Mouse (Mus musculus) spleen, postnatal 4 days (tissue): ENCODE data around the gene Mospd1.

Experiments
- DNase-seq, 2 experiments: peaks; one replicate each; pipeline ENCODE4 v3.0.0; 2022; ENCODE audit warnings: low spot score in 2 of 2

Gene Mospd1

DNA sequence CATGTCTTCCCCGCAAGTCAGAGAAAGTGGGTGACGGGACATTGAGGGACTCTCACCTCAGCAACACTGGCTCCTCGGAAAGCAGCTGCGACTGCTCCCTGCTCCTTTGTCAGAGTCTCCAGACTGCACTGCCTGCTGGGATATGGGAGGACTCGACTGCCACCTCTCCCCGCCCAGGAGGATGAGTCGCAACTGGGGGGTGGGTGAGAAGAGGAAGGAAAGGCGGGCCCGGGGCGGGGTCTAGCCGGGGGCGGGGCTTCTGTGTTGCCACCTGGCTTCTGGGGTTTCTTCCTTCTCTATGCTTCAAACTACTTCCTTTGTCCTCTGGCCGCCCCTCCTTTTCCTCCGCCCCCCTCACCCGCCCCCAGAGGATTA lies at the start of gene Mospd1:
Mospd1 (minus strand) TSS at position 137 of the 375 bp plus-strand sequence.
- peak; percentile 89 to 94 for DNase-seq

GRCm38 (mm10) chrX:53386362-53386761 lies 16.1 kb upstream of the Mospd1 start:
- no peak for DNase-seq

DNA sequence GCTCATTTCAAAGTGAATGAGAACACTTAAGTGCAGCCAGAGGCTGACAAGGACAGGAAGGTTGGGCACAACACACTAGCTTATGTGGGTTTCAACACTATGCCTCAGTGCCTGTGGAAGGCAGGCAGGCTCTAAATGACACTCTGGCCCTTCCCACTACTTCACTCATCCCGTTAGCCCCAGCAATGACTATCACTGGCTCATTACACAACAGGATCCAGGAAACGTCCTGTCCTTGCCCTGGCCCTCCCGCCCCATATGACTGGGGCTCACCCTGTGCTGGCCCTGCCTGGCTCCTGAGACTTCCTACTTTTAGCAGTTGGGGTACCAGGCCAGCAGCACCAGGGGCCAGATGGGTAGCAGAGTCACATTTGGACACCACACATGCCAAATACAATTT lies 12.8 kb upstream of the Mospd1 start:
- no peak for DNase-seq

DNA sequence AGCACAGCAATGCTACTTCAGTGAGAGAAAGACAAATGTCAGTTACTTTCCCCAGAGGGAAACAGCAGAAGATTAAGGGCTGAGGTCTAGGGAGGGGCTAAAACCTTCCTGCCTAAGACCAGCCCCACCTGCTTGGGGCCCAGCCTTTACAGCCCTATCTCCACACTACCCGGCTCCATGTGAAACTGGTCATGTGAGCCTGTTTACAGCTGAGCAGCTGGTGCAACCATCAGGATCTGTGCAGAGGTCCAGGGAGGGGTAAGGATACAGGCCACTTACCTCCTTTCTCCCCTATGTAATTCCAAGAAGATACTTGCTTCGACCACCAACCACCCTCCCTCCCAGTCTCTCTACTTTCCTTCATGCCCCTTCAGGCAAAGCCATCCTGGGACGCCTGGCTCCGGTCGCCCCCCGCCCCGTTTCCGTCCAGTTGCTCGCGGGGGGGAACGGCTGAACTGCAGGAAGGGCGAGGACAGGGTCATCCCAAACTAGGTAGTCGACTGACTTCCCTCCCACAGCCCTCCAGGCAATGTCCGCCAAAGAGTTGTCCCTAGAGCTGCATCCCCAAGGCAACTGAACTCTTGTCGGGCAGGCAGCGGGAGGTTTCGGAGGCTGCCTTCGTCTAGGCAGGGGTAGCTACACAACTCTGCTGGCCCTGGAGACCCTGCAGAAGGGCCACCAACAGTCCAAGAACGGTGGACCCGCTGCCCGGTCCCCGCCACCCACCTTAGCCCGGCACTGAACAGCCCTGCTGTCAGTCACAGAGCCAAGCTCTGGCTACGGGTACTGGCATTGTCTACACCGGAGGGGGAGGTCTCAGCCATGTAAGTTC lies 552 bp downstream of the Mospd1 start:
- DNase-seq, result peak; percentile 58 to 69

DNA sequence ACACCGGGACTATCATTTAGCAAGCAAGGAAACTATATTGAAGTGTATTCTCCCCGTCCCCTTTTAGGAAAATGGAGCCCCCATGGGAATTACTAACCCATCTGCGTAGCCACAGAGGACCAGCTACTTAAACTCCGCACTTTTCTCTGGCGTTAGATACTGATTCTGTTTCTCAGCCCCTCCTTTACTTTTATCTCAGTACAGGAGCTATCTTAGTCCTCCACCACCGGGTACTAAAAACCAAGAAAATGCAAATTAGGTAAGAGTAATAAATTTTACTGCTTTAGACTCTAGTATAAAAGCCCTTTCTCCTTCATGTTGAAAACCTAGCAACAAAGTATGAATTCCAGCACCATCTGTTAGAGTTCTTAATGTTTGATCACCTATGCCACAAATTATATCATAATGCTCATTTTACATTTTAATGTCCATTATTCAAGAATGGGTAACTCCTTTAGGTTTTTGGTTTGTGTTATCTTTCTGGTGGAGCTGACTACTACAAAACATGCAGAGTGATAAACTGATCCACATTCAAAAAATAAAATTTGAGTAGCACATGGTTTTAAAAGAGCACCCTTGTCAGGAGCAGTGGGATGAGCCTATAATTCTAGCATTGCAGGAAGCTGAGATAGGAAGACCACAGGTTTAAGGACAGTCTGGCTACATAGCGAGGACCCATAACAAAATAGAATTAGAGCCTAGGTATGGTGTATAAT lies 5.5 kb downstream of the Mospd1 start:
- DNase-seq, result no peak

GRCm38 (mm10) chrX:53348374-53348773 lies 21.9 kb downstream of the Mospd1 start:
- no peak for DNase-seq

DNA sequence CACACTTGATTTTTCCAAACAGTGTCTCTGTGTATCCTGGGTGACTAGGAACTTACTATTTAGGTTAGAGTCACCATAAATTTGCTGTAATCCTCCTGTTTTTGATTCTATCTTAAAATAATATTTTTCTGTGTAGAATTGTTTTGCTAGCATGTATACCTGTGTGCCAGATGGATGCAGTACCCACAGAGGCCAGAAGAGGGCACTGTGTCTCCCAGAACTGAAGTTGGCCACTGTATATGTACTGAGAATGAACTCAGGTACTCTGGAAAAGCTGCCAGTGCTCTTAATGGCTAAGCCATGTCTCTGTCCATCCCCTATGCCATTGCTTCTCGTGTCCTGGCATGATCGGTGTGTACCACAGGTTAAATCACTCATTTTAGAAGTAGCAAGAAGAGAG lies 28.8 kb downstream of the Mospd1 start:
- DNase-seq, result peak; percentile 55 to 86

DNA sequence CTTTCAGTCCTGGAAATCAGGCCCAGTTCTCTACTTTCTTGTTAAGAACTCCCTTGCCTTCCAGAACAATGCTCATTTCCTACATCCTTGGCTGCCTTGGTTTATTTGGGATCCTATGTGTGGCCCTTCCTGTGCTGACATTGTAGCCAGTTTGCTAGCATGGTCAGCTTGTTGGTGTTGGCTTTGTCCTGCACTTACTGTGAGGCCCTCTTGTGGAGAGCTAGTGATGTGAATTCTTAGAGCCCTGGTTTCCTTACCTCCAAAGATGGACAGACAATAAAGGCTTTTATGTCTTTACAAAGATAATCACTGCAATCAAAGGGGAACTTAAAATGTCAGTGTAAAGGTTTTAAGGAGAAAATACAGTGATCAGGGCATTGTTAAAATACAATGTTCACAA lies 32.9 kb downstream of the Mospd1 start:
- no peak for DNase-seq

- DNase-seq, result no peak
Observed at GRCm38 (mm10) chrX:53330396-53330795, 39.9 kb downstream of the Mospd1 start.

DNA sequence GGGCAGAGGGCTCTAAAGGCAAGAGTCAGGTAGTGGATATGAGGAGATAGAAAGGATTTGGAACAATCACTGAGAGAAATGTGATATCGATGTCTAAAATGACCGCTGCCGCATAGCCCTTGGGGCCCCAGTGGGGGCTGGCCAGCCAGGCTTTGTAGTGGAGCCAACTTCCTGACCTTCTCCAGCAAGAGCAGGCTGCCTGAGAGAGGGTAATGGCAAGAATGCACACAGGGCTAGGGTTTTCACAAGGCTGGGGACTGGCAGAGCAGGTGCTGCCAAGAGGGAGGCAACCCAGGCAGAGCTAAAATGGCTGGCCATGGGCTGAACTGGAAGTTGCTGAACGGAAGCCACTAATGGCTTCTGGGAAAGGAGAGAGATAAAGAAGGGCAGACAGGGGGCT lies 49.2 kb downstream of the Mospd1 start:
- DNase-seq, result no peak

GRCm38 (mm10) chrX:53320564-53320963 lies 49.7 kb downstream of the Mospd1 start:
- DNase-seq, result no peak
